Mouse (Mus musculus): Measurements from ENCODE around the gene Kremen2. TPM values are rescaled to one million over a fixed set of nuclear protein-coding genes. Genes with fewer than 3 reads are reported as not detected.

The Kremen2 gene
- polyA plus RNA-seq, 1 experiment from 2014 or later = 0.25 TPM

DNA sequence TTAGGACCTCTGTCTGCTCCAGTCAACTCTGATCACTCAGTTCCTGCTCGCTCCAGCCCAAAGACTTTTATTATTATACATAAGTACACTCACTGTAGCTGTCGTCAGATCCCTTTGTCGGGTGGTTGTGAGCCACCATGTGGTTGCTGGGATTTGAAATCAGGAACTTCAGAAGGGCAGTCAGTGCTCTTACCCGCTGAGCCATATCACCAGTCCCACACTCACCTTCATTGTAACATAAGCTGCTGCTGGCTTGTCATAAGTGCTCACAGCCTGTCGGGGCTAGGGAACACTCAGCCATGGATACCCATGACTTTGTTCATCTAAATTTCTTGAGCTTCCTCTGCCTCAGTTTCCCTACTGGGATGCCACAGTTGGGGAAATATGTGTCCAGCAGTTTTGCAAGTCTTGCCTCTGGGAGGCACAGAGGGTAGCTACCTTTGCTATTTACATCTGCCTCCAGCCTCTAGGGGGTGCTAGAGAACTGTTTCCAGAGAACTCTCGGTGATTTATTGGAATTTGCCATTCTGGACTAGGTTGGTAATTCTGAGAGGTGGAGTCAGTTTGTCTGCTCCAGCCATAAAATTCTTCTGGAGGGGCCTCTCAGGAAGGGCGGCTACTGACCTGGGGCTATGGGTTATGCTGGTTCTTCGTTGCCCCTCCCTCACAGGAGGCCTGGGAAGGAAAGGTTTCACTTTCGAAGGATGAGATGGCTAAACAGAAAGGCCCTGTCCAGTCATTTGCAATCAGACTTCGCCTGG is 3.2 kb upstream of the Kremen2 start:
- Histone ChIP-seq H3K27me3 (replicated peaks; ENCODE audit: control insufficient read depth, insufficient read depth, low read length) (peaks cover 33% of the 10 kb centered on the region), H3K9ac (ENCODE audit: low read length) (no peak overlapping the region; the same call in 1 of the 2 replicates), H3K27ac (ENCODE audit: low read depth, low read length) (no peak overlapping the region), H3K9me3 (replicated peaks; ENCODE audit: control insufficient read depth, low read length) (no peaks in the 10 kb centered on the region), H3K4me3 (ENCODE audit: low read depth, low read length) (no peak overlapping the region), H3K4me2 (ENCODE audit: low read length) (no peak overlapping the region), H3K4me1 (ENCODE audit: control insufficient read depth, insufficient read depth, low read length) (peaks cover 6% of the 10 kb centered on the region; the same call in 1 of the 2 replicates), H3K36me3 (ENCODE audit: control insufficient read depth, insufficient read depth, low read length) (peaks cover 37% of the 10 kb centered on the region)
- WGBS = 38% methylated on average over 10 of the region's 10 CpGs
- DNase-seq (ENCODE audit: low spot score) (peak; percentile 85), ATAC-seq (no peak)

DNA sequence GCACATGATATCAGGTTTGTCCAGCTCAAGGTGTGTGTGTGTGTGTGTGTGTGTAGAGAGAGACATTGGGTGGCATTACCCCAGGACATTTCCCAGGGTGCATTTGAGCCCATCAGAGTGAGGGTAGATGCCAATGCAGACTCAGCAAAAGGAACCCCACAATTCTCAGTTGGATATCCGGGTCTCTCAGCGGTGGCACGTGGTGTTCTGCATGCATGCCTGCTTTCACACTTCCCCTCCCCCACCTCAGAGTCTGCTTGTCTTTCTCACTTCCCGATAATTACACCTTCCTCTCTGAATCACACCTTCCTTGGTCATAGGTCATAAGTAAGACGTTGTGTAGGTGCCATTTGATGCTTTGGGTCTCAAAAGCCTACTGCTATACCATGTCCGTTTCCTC is 2.4 kb upstream of the Kremen2 start:
- Histone ChIP-seq H3K36me3 (ENCODE audit: control insufficient read depth, insufficient read depth, low read length) (peaks cover 30% of the 10 kb centered on the region), H3K4me3 (ENCODE audit: low read depth, low read length) (no peak overlapping the region), H3K9me3 (replicated peaks; ENCODE audit: control insufficient read depth, low read length) (no peaks in the 10 kb centered on the region), H3K27ac (ENCODE audit: low read depth, low read length) (no peak overlapping the region), H3K4me1 (ENCODE audit: control insufficient read depth, insufficient read depth, low read length) (peaks cover 6% of the 10 kb centered on the region; the same call in 1 of the 2 replicates), H3K27me3 (replicated peaks; ENCODE audit: control insufficient read depth, insufficient read depth, low read length) (peaks cover 41% of the 10 kb centered on the region), H3K4me2 (ENCODE audit: low read length) (no peak overlapping the region), H3K9ac (ENCODE audit: low read length) (no peak overlapping the region)
- WGBS = 36% methylated on average over 6 of the region's 6 CpGs
- ATAC-seq (no peak), DNase-seq (ENCODE audit: low spot score) (no peak)

DNA sequence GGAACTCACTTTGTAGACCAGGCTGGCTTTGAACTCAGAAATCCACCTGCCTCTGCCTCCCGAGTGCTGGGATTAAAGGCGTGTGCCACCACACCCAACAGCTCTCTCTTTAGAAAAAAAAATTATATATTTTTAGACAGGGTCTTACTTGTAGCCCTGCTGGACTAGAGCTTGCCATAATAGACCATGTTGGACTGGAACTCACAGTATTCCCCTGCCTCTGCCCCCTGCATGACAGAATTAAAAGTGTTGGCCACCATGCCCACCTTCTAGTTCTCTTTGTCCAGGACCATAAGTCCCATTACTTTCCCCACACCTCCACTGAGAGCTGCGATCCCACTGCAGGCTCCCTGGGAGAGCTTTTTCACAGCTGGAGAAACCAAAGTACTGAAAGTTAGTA is 1.8 kb upstream of the Kremen2 start:
- no peaks in the 10 kb centered on the region for H3K9me3 ChIP-seq (replicated peaks; ENCODE audit: control insufficient read depth, low read length)
- H3K36me3 ChIP-seq (ENCODE audit: control insufficient read depth, insufficient read depth, low read length) = peaks cover 24% of the 10 kb centered on the region
- H3K4me1 ChIP-seq (ENCODE audit: control insufficient read depth, insufficient read depth, low read length) = peaks cover 6% of the 10 kb centered on the region; the same call in 1 of the 2 replicates
- no peak overlapping the region for H3K4me3 ChIP-seq (ENCODE audit: low read depth, low read length)
- ATAC-seq = no peak
- no peak for DNase-seq (ENCODE audit: low spot score)
- WGBS = 84% methylated on average over 3 of the region's 3 CpGs
- H3K4me2 ChIP-seq (ENCODE audit: low read length) = no peak overlapping the region
- H3K9ac ChIP-seq (ENCODE audit: low read length) = no peak overlapping the region
- H3K27ac ChIP-seq (ENCODE audit: low read depth, low read length) = no peak overlapping the region
- peaks cover 46% of the 10 kb centered on the region for H3K27me3 ChIP-seq (replicated peaks; ENCODE audit: control insufficient read depth, insufficient read depth, low read length)

DNA sequence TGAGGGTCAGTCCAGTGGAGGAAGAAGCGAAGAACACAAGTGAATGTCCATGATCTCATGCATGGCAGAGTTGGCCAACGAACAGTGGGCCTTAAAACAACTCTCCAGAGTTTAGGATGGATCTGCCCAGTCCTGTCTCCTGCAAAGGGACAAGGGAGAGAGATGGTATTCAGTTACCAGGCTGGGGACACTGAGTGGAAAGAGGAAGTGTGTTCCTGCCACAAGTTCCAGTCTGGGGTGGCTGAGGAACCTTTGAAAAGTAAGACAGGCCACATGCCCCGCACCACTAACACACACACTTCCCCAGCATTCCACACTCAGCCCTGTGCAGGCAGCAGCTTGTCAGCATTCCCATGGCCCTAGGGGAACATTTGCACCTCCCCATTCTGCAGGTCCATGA is 1.1 kb upstream of the Kremen2 start:
- Histone ChIP-seq H3K9ac (ENCODE audit: low read length) (no peak overlapping the region), H3K4me2 (ENCODE audit: low read length) (no peak overlapping the region), H3K4me1 (ENCODE audit: control insufficient read depth, insufficient read depth, low read length) (peaks cover 9% of the 10 kb centered on the region; the same call in 1 of the 2 replicates), H3K27ac (ENCODE audit: low read depth, low read length) (no peak overlapping the region), H3K36me3 (ENCODE audit: control insufficient read depth, insufficient read depth, low read length) (peaks cover 17% of the 10 kb centered on the region), H3K9me3 (replicated peaks; ENCODE audit: control insufficient read depth, low read length) (no peaks in the 10 kb centered on the region), H3K27me3 (replicated peaks; ENCODE audit: control insufficient read depth, insufficient read depth, low read length) (peaks cover 53% of the 10 kb centered on the region), H3K4me3 (ENCODE audit: low read depth, low read length) (no peak overlapping the region)
- no peak for DNase-seq (ENCODE audit: low spot score)
- ATAC-seq = no peak
- 77% methylated on average over 3 of the region's 3 CpGs for WGBS

DNA sequence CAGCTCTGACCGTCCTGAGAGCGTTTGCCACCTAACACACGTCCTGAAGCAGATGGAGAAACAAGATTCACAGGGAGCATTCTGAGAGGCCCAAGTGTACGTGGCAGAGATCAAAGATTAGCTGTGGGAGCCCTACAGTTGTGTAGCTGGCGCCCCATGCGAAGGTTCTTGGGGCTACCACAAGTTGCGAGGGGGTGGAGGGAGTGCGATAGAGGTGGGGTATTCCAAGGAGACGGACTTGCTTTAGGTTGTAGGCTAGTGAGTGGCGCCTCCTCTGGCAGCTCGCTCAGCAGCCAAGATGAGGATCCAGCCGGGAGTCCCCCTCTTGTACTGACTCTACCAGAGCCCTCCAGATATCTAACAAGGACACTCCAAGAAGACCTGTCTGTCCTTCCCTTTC is 678 bp upstream of the Kremen2 start:
- Histone ChIP-seq H3K27ac (ENCODE audit: low read depth, low read length) (no peak overlapping the region), H3K4me3 (ENCODE audit: low read depth, low read length) (peak overlapping the region; percentile 32; the same call in 1 of the 2 replicates), H3K36me3 (ENCODE audit: control insufficient read depth, insufficient read depth, low read length) (peaks cover 12% of the 10 kb centered on the region), H3K4me2 (ENCODE audit: low read length) (peak overlapping the region; percentile 63), H3K9ac (ENCODE audit: low read length) (no peak overlapping the region), H3K9me3 (replicated peaks; ENCODE audit: control insufficient read depth, low read length) (no peaks in the 10 kb centered on the region), H3K4me1 (ENCODE audit: control insufficient read depth, insufficient read depth, low read length) (peaks cover 9% of the 10 kb centered on the region; the same call in 1 of the 2 replicates), H3K27me3 (replicated peaks; ENCODE audit: control insufficient read depth, insufficient read depth, low read length) (peaks cover 58% of the 10 kb centered on the region)
- 2% methylated on average over 12 of the region's 12 CpGs for WGBS
- no peak for DNase-seq (ENCODE audit: low spot score)
- ATAC-seq = no peak

DNA sequence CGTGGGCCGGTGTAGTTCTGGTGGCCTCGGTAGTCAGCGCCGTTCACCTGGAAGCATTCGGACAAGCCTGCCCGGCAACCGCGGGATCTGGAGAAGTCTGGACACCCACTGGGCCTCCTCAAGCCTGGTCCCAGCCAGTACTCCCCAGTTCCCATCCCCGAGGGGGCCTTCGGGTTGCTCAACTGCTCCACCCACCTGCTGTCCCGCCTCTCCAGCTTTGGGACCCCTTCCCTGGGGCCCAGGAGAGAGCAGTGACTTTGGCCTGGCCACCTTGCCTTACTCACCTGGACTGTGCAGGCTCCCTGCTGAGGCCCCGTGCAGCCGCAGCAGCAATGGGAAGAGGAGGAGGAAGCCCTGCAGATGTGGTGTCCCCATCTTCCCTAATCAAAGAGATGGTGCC is 982 bp downstream of the Kremen2 start:
- no peaks in the 10 kb centered on the region for H3K36me3 ChIP-seq (ENCODE audit: control insufficient read depth, insufficient read depth, low read length)
- H3K4me1 ChIP-seq (ENCODE audit: control insufficient read depth, insufficient read depth, low read length) = peaks cover 13% of the 10 kb centered on the region; the same call in 1 of the 2 replicates
- no peak overlapping the region for H3K27ac ChIP-seq (ENCODE audit: low read depth, low read length)
- no peaks in the 10 kb centered on the region for H3K9me3 ChIP-seq (replicated peaks; ENCODE audit: control insufficient read depth, low read length)
- no peak for DNase-seq (ENCODE audit: low spot score)
- ATAC-seq = no peak
- no peak overlapping the region for H3K4me2 ChIP-seq (ENCODE audit: low read length)
- WGBS = 2% methylated on average over 14 of the region's 14 CpGs
- H3K4me3 ChIP-seq (ENCODE audit: low read depth, low read length) = 0 out of 2 replicates have a peak overlapping the region, but pooled peaks have one; percentile 32
- H3K9ac ChIP-seq (ENCODE audit: low read length) = no peak overlapping the region
- H3K27me3 ChIP-seq (replicated peaks; ENCODE audit: control insufficient read depth, insufficient read depth, low read length) = peaks cover 64% of the 10 kb centered on the region

DNA sequence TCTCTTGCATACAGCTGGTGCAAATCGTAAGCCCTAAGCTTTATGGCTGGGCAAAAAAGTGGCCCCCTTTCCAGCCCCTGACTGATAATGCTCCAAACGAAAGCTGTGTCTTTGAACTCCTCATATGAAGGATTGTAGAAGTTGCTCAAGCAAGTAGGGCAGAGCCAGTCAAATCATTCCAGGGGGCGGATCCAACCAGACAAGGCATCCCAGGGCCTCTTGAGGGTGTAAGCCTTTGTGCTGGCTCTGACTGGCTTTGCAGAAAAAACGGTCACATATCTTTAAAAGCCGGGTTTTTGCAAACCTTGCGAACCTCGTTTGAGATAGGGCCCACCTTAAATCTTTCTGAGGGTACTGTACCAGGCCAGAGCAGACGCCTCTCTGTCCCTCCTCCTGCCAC is 1.6 kb downstream of the Kremen2 start:
- Histone ChIP-seq H3K27ac (ENCODE audit: low read depth, low read length) (no peak overlapping the region), H3K4me1 (ENCODE audit: control insufficient read depth, insufficient read depth, low read length) (peaks cover 17% of the 10 kb centered on the region; the same call in 1 of the 2 replicates), H3K9ac (ENCODE audit: low read length) (no peak overlapping the region), H3K36me3 (ENCODE audit: control insufficient read depth, insufficient read depth, low read length) (no peaks in the 10 kb centered on the region), H3K9me3 (replicated peaks; ENCODE audit: control insufficient read depth, low read length) (no peaks in the 10 kb centered on the region), H3K4me3 (ENCODE audit: low read depth, low read length) (no peak overlapping the region), H3K27me3 (replicated peaks; ENCODE audit: control insufficient read depth, insufficient read depth, low read length) (peaks cover 64% of the 10 kb centered on the region), H3K4me2 (ENCODE audit: low read length) (no peak overlapping the region)
- WGBS = 18% methylated on average over 8 of the region's 8 CpGs
- ATAC-seq = no peak
- DNase-seq (ENCODE audit: low spot score) = no peak

DNA sequence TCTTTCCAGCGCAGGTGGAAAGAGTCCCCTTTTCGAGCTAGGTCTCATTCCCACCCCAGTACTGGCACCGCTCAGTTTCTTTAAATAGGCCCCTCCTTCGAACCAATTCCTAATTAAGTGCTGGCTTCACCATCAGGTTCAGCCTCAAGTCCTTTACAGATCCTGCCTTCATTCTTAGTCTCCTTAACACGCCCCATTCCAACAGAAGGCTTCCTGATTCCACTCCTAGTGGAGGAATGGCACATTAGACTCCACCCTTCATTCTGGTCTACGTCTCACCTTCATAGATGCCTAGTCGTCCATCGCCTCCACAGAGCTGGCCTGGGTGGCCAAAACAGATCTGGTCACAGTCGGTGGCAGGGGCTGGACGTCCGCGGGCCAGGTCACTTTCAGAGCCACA is 2.7 kb downstream of the Kremen2 start:
- Histone ChIP-seq H3K4me3 (ENCODE audit: low read depth, low read length) (peak overlapping the region; percentile 10; the same call in 1 of the 2 replicates), H3K4me1 (ENCODE audit: control insufficient read depth, insufficient read depth, low read length) (peaks cover 23% of the 10 kb centered on the region; the same call in 1 of the 2 replicates), H3K4me2 (ENCODE audit: low read length) (no peak overlapping the region), H3K9ac (ENCODE audit: low read length) (no peak overlapping the region), H3K27me3 (replicated peaks; ENCODE audit: control insufficient read depth, insufficient read depth, low read length) (peaks cover 64% of the 10 kb centered on the region), H3K36me3 (ENCODE audit: control insufficient read depth, insufficient read depth, low read length) (0 out of 2 replicates have a peak, but pooled peaks cover 2% of the 10 kb centered on the region), H3K27ac (ENCODE audit: low read depth, low read length) (no peak overlapping the region), H3K9me3 (replicated peaks; ENCODE audit: control insufficient read depth, low read length) (no peaks in the 10 kb centered on the region)
- 64% methylated on average over 12 of the region's 12 CpGs for WGBS
- no peak for DNase-seq (ENCODE audit: low spot score)
- ATAC-seq = no peak

DNA sequence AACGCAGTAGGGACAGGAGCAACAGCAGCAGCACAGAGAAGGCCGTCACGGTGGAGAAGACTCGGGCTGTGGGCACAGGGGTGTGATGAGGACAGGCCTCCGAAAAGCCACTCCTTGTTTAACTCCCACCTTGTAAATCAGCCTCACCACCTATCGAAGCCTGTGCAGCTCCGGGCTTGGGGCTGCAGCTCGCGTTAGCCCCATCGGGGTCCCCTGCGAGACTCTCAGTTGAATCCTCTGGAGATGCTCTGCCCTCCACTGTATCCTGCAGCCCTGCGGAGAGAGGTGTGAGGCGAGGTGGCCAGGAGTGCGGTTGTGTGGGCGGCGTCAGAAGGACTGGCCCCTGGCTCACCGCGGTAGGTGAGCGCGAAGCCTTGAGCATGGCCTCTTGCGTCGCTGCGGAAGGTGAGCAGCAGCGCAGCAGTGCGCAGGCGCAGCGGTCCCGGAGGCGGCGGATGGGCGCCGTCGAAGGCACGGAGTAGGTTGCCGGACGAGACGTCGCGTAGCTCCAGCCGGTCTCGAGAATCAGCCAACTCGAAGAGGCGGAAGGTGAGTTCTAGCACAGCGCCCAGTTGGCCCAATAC is 3.3 kb downstream of the Kremen2 start:
- peaks cover 8% of the 10 kb centered on the region; the same call in 1 of the 2 replicates for H3K36me3 ChIP-seq (ENCODE audit: control insufficient read depth, insufficient read depth, low read length)
- no peak overlapping the region for H3K27ac ChIP-seq (ENCODE audit: low read depth, low read length)
- 7% methylated on average over 44 of the region's 44 CpGs for WGBS
- H3K9me3 ChIP-seq (replicated peaks; ENCODE audit: control insufficient read depth, low read length) = no peaks in the 10 kb centered on the region
- peak overlapping the region; percentile 43 for H3K4me2 ChIP-seq (ENCODE audit: low read length)
- peaks cover 59% of the 10 kb centered on the region for H3K27me3 ChIP-seq (replicated peaks; ENCODE audit: control insufficient read depth, insufficient read depth, low read length)
- H3K4me1 ChIP-seq (ENCODE audit: control insufficient read depth, insufficient read depth, low read length) = peaks cover 23% of the 10 kb centered on the region; the same call in 1 of the 2 replicates
- peak overlapping the region; percentile 10 for H3K4me3 ChIP-seq (ENCODE audit: low read depth, low read length)
- DNase-seq (ENCODE audit: low spot score) (peak; percentile 31), ATAC-seq (no peak)
- no peak overlapping the region for H3K9ac ChIP-seq (ENCODE audit: low read length)

All from forebrain, embryonic 14.5 days (tissue).